Mouse (Mus musculus) olfactory bulb, adult 2 months (tissue): ENCODE measurements around the gene Ppm1h.

Experiments
- CTCF ChIP-seq: fragments of 200-500 bp; IDR thresholded peaks from 2 replicates; pipeline ENCODE4 v1.5.1; 2012; ENCODE audit warnings: low read depth, mild to moderate bottlenecking, low read length, moderate library complexity; ENCODE audit not compliant: insufficient read depth
- POLR2A ChIP-seq: fragments of 200-500 bp; IDR thresholded peaks from 2 replicates; pipeline ENCODE4 v1.6.1; 2012; ENCODE audit warnings: mild to moderate bottlenecking, low read depth, low read length, moderate library complexity; ENCODE audit not compliant: insufficient read depth

DNA sequence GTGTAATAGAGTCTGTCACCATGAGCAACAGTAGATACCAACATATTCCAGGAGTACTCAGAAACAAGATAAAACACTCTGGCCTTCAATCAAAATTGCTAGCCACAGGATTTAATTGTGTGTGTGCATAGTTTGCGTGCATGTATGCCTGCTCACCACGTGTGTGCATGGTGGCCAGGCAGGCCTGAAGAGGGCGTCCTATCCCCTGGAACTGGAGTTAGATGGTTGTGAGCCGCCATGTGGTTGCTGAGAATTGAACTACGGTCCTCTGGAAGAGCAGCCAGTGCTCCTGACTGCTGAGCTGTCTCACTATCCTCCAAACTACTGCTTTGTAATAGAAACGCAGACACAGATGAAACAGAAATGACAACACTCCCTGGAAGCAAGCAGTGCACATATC lies 312.0 kb downstream of the Ppm1h start:
- TF ChIP-seq CTCF (no peak), POLR2A (no peak)
